ENCODE assay signal across 13 mouse cellular contexts in genomic region chr8:107792286-107792685, GRCm38 (mm10).
"Had no signal": no experiment of that assay in that cellular context is flagged by ENCODE, and none has a peak within 500 bp of the region (broad histone marks: within the 10 kb centered on the region; RNA-seq: fewer than 3 reads in every experiment).

No protein-coding gene starts in this region.

- H3K4me1 ChIP-seq: limb, embryonic 15.5 days; liver, embryonic 13.5 days; lung, embryonic 15.5 days; midbrain, embryonic 12.5 days; neural tube, embryonic 13.5 days had no signal

- DNase-seq: kidney, postnatal 25 days; liver, embryonic 13.5 days; liver, postnatal 0 days; lung, postnatal 14 days; right cerebral cortex, adult 18-20 months; right cerebral cortex, postnatal 25 days; thymus, adult 18-20 months; thymus, postnatal 25 days had no signal

- H3K4me3 ChIP-seq: left cerebral cortex, adult 2 months; limb, embryonic 15.5 days; liver, embryonic 13.5 days; lung, embryonic 15.5 days; midbrain, embryonic 12.5 days; neural tube, embryonic 13.5 days had no signal

- H3K36me3 ChIP-seq: limb, embryonic 15.5 days; liver, embryonic 13.5 days; lung, embryonic 15.5 days; midbrain, embryonic 12.5 days; neural tube, embryonic 13.5 days had no signal

- H3K27me3 ChIP-seq: limb, embryonic 15.5 days; liver, embryonic 13.5 days; lung, embryonic 15.5 days; midbrain, embryonic 12.5 days; neural tube, embryonic 13.5 days had no signal

- H3K27ac ChIP-seq: left cerebral cortex, adult 2 months; limb, embryonic 15.5 days; liver, embryonic 13.5 days; lung, embryonic 15.5 days; midbrain, embryonic 12.5 days; neural tube, embryonic 13.5 days had no signal

- H3K9me3 ChIP-seq: limb, embryonic 15.5 days; liver, embryonic 13.5 days; lung, embryonic 15.5 days; midbrain, embryonic 12.5 days; neural tube, embryonic 13.5 days had no signal
